Mouse (Mus musculus) urinary bladder, postnatal 4 days (tissue): ENCODE results near the gene Ash1l.

Experiments used
- DNase-seq, 2 experiments: peaks; one replicate each; pipeline ENCODE4 v3.0.0; 2021 to 2022; ENCODE audit warnings: low spot score in 2 of 2

Ash1l gene

GRCm38 (mm10) chr3:89091811-89092508 is 141.5 kb downstream of the Ash1l start:
- no peak for DNase-seq

- no peak for DNase-seq
These were observed 142.2 kb downstream of the Ash1l start for GRCm38 (mm10) chr3:89092509-89093090.

DNA sequence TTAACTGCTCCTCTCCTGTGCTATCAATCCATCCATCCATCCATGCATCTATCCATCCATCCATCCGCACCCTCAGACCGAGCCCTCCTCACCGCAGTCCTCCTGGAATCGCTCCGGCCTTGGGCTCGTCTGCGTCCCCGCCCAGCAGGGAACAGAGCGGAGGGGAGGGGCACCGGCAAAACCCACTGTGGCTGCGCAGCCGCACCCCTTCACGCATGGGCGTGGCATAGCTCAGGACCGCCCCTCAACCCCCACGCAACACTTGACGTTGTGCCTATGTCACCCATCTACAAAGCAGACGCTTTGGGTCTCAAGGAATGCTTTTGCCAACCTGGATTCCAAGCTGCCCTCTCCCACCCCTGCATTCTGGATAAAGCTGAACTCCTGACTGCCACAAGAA is 142.8 kb downstream of the Ash1l start, which contains the start of gene Rusc1:
Rusc1 (minus strand) TSS at position 137 of the 400 bp plus-strand sequence.
- DNase-seq: peak; percentile 79 to 88

GRCm38 (mm10) chr3:89094021-89094420 is 143.6 kb downstream of the Ash1l start:
- DNase-seq: no peak

DNA sequence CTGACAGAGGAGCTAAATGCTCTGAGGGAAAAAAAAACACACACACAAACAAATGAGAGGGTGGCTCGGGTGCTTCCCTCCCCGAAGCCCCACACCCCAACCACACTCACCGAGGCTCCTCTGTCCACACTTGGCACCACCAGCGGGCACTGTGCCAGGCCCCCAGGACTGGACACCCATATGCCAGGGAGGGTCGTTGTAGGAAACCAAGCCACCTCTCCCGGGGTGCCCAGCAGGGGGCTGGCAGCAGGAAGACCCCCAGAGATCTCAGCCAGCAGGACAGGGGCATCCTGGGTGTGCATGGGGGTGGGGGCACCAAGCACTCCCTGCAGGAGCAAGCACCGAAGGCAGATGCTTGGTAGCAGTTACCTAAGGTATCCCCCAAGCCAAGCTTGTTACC is 150.4 kb downstream of the Ash1l start, which contains the start of gene Gm43738:
Gm43738 (minus strand) TSS at position 289 of the 400 bp plus-strand sequence.
- no peak for DNase-seq

DNA sequence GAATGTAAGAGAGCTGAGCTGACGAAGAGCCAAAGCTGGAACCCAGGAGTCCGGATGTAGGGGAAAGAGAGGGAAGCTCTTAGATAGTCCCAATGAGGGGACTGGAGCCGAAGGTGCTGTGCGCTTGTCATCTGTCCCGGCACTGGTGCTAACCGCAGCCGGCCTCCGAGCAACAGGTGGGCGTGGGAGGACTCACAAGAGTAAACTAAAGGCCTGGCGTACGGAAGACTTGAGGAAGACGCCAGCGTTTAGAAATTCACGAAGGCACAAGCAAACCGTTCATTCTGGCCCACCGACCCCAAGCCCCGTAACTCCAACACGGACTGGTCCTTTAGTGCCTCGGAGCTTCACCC is 151.0 kb downstream of the Ash1l start:
- DNase-seq: no peak

GRCm38 (mm10) chr3:89101812-89102494 is 151.5 kb downstream of the Ash1l start, which contains the start of gene Fdps:
Fdps (minus strand) TSS chr3:89101959.
- DNase-seq: peak; percentile 91 to 93

- no peak for DNase-seq
These were observed 152.3 kb downstream of the Ash1l start for GRCm38 (mm10) chr3:89102495-89103290.

- DNase-seq: no peak
These were observed 152.8 kb downstream of the Ash1l start for GRCm38 (mm10) chr3:89103291-89103595.

DNA sequence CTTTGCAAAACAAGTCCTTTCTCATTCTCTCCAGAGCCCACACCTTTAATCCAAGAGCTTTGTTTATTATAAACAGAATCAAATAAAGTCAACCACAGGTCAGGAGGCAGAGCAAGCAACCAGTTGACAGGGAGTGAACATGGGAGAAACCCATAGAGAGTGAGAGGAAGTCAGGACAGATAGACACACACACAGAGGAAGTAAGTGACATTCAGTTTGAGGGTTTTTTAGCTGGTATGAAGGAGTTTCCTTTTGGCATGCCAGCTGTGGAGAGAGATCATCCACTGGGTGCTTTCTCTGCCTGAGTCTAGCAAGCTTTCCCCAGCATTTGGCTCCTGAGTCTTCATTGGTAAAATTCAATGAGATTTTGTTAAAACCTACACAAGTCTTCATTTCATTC is 156.5 kb downstream of the Ash1l start:
- no peak for DNase-seq

- no peak for DNase-seq
These were observed 157.1 kb downstream of the Ash1l start for GRCm38 (mm10) chr3:89107545-89107944.

GRCm38 (mm10) chr3:89108146-89108545 is 157.7 kb downstream of the Ash1l start:
- no peak for DNase-seq

DNA sequence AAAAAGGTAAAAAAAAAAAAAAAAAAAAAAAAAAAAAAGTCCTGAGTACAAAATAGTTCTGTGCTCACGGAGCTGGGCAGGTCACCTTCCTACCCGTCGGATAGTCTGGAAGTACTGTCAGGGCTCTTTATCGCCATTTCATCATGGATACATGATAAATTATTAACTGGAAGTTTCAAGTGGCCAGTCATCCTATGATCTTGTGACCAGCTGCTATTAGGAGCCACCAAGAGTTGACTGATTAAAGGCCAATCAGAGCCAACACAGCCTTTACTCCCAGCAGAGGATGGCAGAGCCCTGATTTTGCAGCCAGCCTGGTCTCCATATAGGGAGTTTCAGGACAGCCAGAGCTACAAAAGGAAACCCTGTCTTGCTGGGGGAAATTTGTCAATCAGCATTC is 162.6 kb downstream of the Ash1l start:
- no peak for DNase-seq

- DNase-seq: no peak
These were observed 165.1 kb downstream of the Ash1l start for GRCm38 (mm10) chr3:89115522-89115921.

- DNase-seq: peak; percentile 52 to 66
These were observed 172.9 kb downstream of the Ash1l start for GRCm38 (mm10) chr3:89123313-89123712.

DNA sequence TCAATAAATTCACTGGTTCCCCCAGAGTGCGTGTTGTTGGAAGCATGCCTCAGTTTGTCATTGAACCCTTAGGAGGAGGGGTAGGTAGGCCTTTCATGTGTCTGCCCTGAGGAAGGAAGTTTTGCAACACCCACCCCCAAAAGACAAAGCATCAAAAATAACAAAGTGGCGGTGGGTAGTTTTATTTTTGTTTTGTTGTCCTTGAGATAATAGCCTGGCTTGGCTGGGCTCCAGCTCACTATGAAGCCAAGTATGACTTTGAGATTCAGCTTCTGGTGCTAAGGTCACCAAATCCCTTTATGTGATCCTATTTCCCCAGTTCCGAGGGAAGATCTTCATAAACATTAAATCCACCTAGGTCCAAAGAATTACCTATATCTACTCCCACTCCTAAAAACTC is 173.8 kb downstream of the Ash1l start:
- DNase-seq: no peak

- DNase-seq: no peak
These were observed 175.6 kb downstream of the Ash1l start for GRCm38 (mm10) chr3:89125981-89126380.
